Mouse (Mus musculus): ENCODE data around the gene Rpia.

DNA sequence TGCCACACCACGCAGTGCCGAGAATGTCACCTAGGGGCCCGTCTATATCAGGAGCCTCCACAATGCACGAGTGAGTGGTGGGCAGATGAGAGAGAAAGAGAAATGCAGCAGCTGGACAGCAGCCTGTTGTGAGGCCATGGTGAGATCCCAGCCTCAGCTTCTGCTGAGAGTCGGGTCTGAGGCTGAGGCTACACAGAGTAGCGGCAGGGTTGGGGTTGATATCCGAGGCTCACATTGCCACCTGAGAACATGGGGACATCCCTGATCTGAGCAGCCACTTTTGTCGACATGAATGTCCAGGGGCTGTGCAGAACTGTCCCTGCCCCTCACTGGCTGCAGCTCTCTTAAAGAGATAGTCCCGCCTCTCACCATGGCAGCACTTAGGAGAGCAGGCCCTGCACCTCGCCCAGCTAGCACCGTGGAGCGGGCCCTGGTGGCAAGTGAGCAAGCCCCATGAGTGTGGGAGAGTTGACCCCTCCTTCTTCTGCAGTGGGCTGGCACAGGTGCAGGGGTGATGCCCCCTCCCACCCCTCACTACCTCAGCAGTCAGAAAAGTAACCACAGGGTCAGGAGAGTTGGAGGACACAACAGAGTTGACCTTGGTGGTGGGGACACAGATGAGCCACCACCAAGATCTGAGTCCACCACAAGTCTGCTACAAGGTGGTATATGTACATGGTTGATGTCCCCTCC is 75.2 kb downstream of the Rpia start:
- TF ChIP-seq CTCF (IDR thresholded peaks at IDR 0.05; ENCODE audit: extremely low read depth, insufficient read length, insufficient replicate concordance, low read depth, low read length) (no peak), POLR2A (IDR thresholded peaks at IDR 0.05; ENCODE audit: low read depth, low read length) (no peak)
